Mouse (Mus musculus): ENCODE measurements around the gene Mrpl14. TPM values are rescaled to one million over a fixed set of nuclear protein-coding genes. Genes with fewer than 3 reads are reported as not detected.
A peak's percentile ranks its signal among the peaks of the same experiment; 100 is the strongest.

Gene Mrpl14
- polyA plus RNA-seq, 1 experiment: 173 TPM

GRCm38 (mm10) chr17:45708179-45708578, 22.1 kb downstream of the Mrpl14 start:
- Histone ChIP-seq H3K4me1 (replicated peaks; ENCODE audit: control insufficient read depth, insufficient read depth, low read length) (peaks cover 4% of the 10 kb centered on the region), H3K27me3 (ENCODE audit: control insufficient read depth, insufficient read depth, low read length) (no peaks in the 10 kb centered on the region), H3K36me3 (ENCODE audit: control insufficient read depth, insufficient read depth, low read length) (no peaks in the 10 kb centered on the region), H3K27ac (ENCODE audit: control insufficient read depth, insufficient read depth, low read length) (no peak overlapping the region), H3K4me3 (ENCODE audit: control insufficient read depth, insufficient read depth, low read length) (no peak overlapping the region)
- TF ChIP-seq POLR2A (IDR thresholded peaks at IDR 0.05; ENCODE audit: control insufficient read depth, extremely low read depth, insufficient read depth, low read length, poor library complexity) (no peak), CTCF (IDR thresholded peaks at IDR 0.05; ENCODE audit: borderline replicate concordance, control insufficient read depth, extremely low read depth, insufficient read depth, low read length, poor library complexity) (no peak)
- DNase-seq: no peak
- 87% methylated on average over 8 of the region's 8 CpGs for WGBS

- no peak for TF ChIP-seq POLR2A (IDR thresholded peaks at IDR 0.05; ENCODE audit: control insufficient read depth, extremely low read depth, insufficient read depth, low read length, poor library complexity)
- no peak for TF ChIP-seq CTCF (IDR thresholded peaks at IDR 0.05; ENCODE audit: borderline replicate concordance, control insufficient read depth, extremely low read depth, insufficient read depth, low read length, poor library complexity)
- Histone ChIP-seq H3K36me3 (ENCODE audit: control insufficient read depth, insufficient read depth, low read length) (no peaks in the 10 kb centered on the region), H3K4me1 (replicated peaks; ENCODE audit: control insufficient read depth, insufficient read depth, low read length) (no peaks in the 10 kb centered on the region), H3K27ac (ENCODE audit: control insufficient read depth, insufficient read depth, low read length) (no peak overlapping the region), H3K27me3 (ENCODE audit: control insufficient read depth, insufficient read depth, low read length) (no peaks in the 10 kb centered on the region), H3K4me3 (ENCODE audit: control insufficient read depth, insufficient read depth, low read length) (no peak overlapping the region)
- 48% methylated on average over 3 of the region's 3 CpGs for WGBS
- no peak for DNase-seq
These were observed 23.7 kb downstream of the Mrpl14 start for GRCm38 (mm10) chr17:45709829-45710228.

GRCm38 (mm10) chr17:45710407-45710806, 24.3 kb downstream of the Mrpl14 start:
- H3K27ac ChIP-seq (ENCODE audit: control insufficient read depth, insufficient read depth, low read length): no peak overlapping the region
- no peaks in the 10 kb centered on the region for H3K4me1 ChIP-seq (replicated peaks; ENCODE audit: control insufficient read depth, insufficient read depth, low read length)
- WGBS: 54% methylated on average over 8 of the region's 8 CpGs
- no peaks in the 10 kb centered on the region for H3K27me3 ChIP-seq (ENCODE audit: control insufficient read depth, insufficient read depth, low read length)
- TF ChIP-seq POLR2A (IDR thresholded peaks at IDR 0.05; ENCODE audit: control insufficient read depth, extremely low read depth, insufficient read depth, low read length, poor library complexity): no peak
- no peak for TF ChIP-seq CTCF (IDR thresholded peaks at IDR 0.05; ENCODE audit: borderline replicate concordance, control insufficient read depth, extremely low read depth, insufficient read depth, low read length, poor library complexity)
- no peak overlapping the region for H3K4me3 ChIP-seq (ENCODE audit: control insufficient read depth, insufficient read depth, low read length)
- no peak for DNase-seq
- no peaks in the 10 kb centered on the region for H3K36me3 ChIP-seq (ENCODE audit: control insufficient read depth, insufficient read depth, low read length)

- no peak overlapping the region for H3K27ac ChIP-seq (ENCODE audit: control insufficient read depth, insufficient read depth, low read length)
- H3K36me3 ChIP-seq (ENCODE audit: control insufficient read depth, insufficient read depth, low read length): no peaks in the 10 kb centered on the region
- no peak overlapping the region for H3K4me3 ChIP-seq (ENCODE audit: control insufficient read depth, insufficient read depth, low read length)
- no peaks in the 10 kb centered on the region for H3K27me3 ChIP-seq (ENCODE audit: control insufficient read depth, insufficient read depth, low read length)
- DNase-seq: no peak
- H3K4me1 ChIP-seq (replicated peaks; ENCODE audit: control insufficient read depth, insufficient read depth, low read length): no peaks in the 10 kb centered on the region
- TF ChIP-seq CTCF (IDR thresholded peaks at IDR 0.05; ENCODE audit: borderline replicate concordance, control insufficient read depth, extremely low read depth, insufficient read depth, low read length, poor library complexity): no peak
- TF ChIP-seq POLR2A (IDR thresholded peaks at IDR 0.05; ENCODE audit: control insufficient read depth, extremely low read depth, insufficient read depth, low read length, poor library complexity): no peak
- 10% methylated on average over 3 of the region's 3 CpGs for WGBS
These were observed 25.4 kb downstream of the Mrpl14 start for GRCm38 (mm10) chr17:45711525-45711924.

GRCm38 (mm10) chr17:45718323-45718722, 32.2 kb downstream of the Mrpl14 start:
- Histone ChIP-seq H3K27me3 (ENCODE audit: control insufficient read depth, insufficient read depth, low read length) (no peaks in the 10 kb centered on the region), H3K4me3 (ENCODE audit: control insufficient read depth, insufficient read depth, low read length) (no peak overlapping the region), H3K27ac (ENCODE audit: control insufficient read depth, insufficient read depth, low read length) (no peak overlapping the region), H3K4me1 (replicated peaks; ENCODE audit: control insufficient read depth, insufficient read depth, low read length) (no peaks in the 10 kb centered on the region), H3K36me3 (ENCODE audit: control insufficient read depth, insufficient read depth, low read length) (no peaks in the 10 kb centered on the region)
- TF ChIP-seq POLR2A (IDR thresholded peaks at IDR 0.05; ENCODE audit: control insufficient read depth, extremely low read depth, insufficient read depth, low read length, poor library complexity) (no peak), CTCF (IDR thresholded peaks at IDR 0.05; ENCODE audit: borderline replicate concordance, control insufficient read depth, extremely low read depth, insufficient read depth, low read length, poor library complexity) (peak; percentile 74)
- 7% methylated on average over 10 of the region's 10 CpGs for WGBS
- peak; percentile 78 for DNase-seq

- DNase-seq: peak; percentile 73
- TF ChIP-seq CTCF (IDR thresholded peaks at IDR 0.05; ENCODE audit: borderline replicate concordance, control insufficient read depth, extremely low read depth, insufficient read depth, low read length, poor library complexity) (peak; percentile 70; the same call in 1 of the 2 replicates), POLR2A (IDR thresholded peaks at IDR 0.05; ENCODE audit: control insufficient read depth, extremely low read depth, insufficient read depth, low read length, poor library complexity) (no peak)
- Histone ChIP-seq H3K4me3 (ENCODE audit: control insufficient read depth, insufficient read depth, low read length) (peak overlapping the region; percentile 28), H3K27ac (ENCODE audit: control insufficient read depth, insufficient read depth, low read length) (no peak overlapping the region), H3K36me3 (ENCODE audit: control insufficient read depth, insufficient read depth, low read length) (no peaks in the 10 kb centered on the region), H3K4me1 (replicated peaks; ENCODE audit: control insufficient read depth, insufficient read depth, low read length) (peaks cover 15% of the 10 kb centered on the region), H3K27me3 (ENCODE audit: control insufficient read depth, insufficient read depth, low read length) (no peaks in the 10 kb centered on the region; the same call in 1 of the 2 replicates)
- WGBS: 8% methylated on average over 25 of the region's 25 CpGs
These were observed 37.8 kb downstream of the Mrpl14 start for GRCm38 (mm10) chr17:45723732-45724573.

Data from thymus, adult 2 months (tissue).